In genomic region chr1:78021766-78022165, GRCm38 (mm10) we compare ENCODE assay signal across 16 mouse cellular contexts.
DNase-seq lines count a peak whose midpoint lies in the region; ATAC-seq and TF ChIP-seq lines count a peak whose summit lies in the region.
"Had no signal": no experiment of that assay in that cellular context is flagged by ENCODE, and none has a peak within 500 bp of the region (broad histone marks: within the 10 kb centered on the region; RNA-seq: fewer than 3 reads in every experiment).

No protein-coding gene starts in this region.

- no peak overlapping the region for H3K4me3 ChIP-seq in C2C12 (ENCODE audit: insufficient read depth, poor library complexity, severe bottlenecking)
- H3K4me3 ChIP-seq in limb, embryonic 10.5 days = no peak overlapping the region
- H3K4me3 ChIP-seq in neural tube, embryonic 12.5 days = no peak overlapping the region
- H3K4me3 ChIP-seq: heart, embryonic 13.5 days; lung, embryonic 15.5 days had no signal

- H3K27ac ChIP-seq in limb, embryonic 10.5 days = no peak overlapping the region
- no peak overlapping the region for H3K27ac ChIP-seq in neural tube, embryonic 12.5 days
- H3K27ac ChIP-seq: lung, embryonic 15.5 days had no signal

- intact Hi-C loops in gastrocnemius, postnatal 14 days (cut with DNase I; ENCODE audit: low total_unique reads) = no loop called here

- H3ac ChIP-seq in C2C12 (ENCODE audit: control insufficient read depth, insufficient read length, low read depth) = no peak overlapping the region

- H3K79me3 ChIP-seq in C2C12 (ENCODE audit: low read depth) = no peaks in the 10 kb centered on the region

- peaks cover 21% of the 10 kb centered on the region for H3K4me1 ChIP-seq in limb, embryonic 10.5 days
- H3K4me1 ChIP-seq in neural tube, embryonic 12.5 days = peaks cover 6% of the 10 kb centered on the region; the same call in 1 of the 2 replicates

- no peaks in the 10 kb centered on the region for H3K27me3 ChIP-seq in C2C12 (ENCODE audit: control insufficient read depth, insufficient read depth, insufficient read length)
- H3K27me3 ChIP-seq in limb, embryonic 10.5 days (ENCODE audit: low read depth, poor library complexity, severe bottlenecking) = peaks cover 91% of the 10 kb centered on the region
- H3K27me3 ChIP-seq in neural tube, embryonic 12.5 days (replicated peaks) = no peaks in the 10 kb centered on the region; the same call in 1 of the 2 replicates
- H3K27me3 ChIP-seq: heart, embryonic 13.5 days; lung, embryonic 15.5 days had no signal

- no peak overlapping the region for H3K9ac ChIP-seq in neural tube, embryonic 12.5 days
- H3K9ac ChIP-seq: heart, embryonic 13.5 days; lung, embryonic 15.5 days had no signal

- peak overlapping the region; percentile 33 for H3K4me2 ChIP-seq in neural tube, embryonic 12.5 days (replicated peaks)
- H3K4me2 ChIP-seq: heart, embryonic 13.5 days; lung, embryonic 15.5 days had no signal

- DNase-seq in embryo, embryonic 10.5 days (ENCODE audit: low spot score) = peak; percentile 61
- DNase-seq in limb, embryonic 10.5 days (ENCODE audit: low spot score) = peak; percentile 32
- DNase-seq in adrenal gland, postnatal 25 days = no peak
- DNase-seq in gastrocnemius, postnatal 14 days = no peak
- DNase-seq in right cerebral cortex, postnatal 14 days = no peak
- DNase-seq: cerebellum, adult 9-11 months; gastrocnemius, postnatal 36 days; kidney, adult 8-10 months; kidney, postnatal 4 days; midbrain, embryonic 14.5 days had no signal

- ATAC-seq in neural tube, embryonic 12.5 days (ENCODE audit: low FRiP score, low read depth) = 0 out of 2 replicates have a peak, but pooled peaks have one; percentile 37
- ATAC-seq: CD4-positive, CD25-positive, alpha-beta regulatory T cell, adult 4 months had no signal

- no peaks in the 10 kb centered on the region for H3K9me3 ChIP-seq in limb, embryonic 10.5 days (replicated peaks)
- H3K9me3 ChIP-seq in neural tube, embryonic 12.5 days = no peaks in the 10 kb centered on the region
- H3K9me3 ChIP-seq: G1E; heart, embryonic 13.5 days; lung, embryonic 15.5 days had no signal

- no peaks in the 10 kb centered on the region for H3K36me3 ChIP-seq in C2C12 (ENCODE audit: control insufficient read depth, insufficient read depth)
- no peaks in the 10 kb centered on the region for H3K36me3 ChIP-seq in limb, embryonic 10.5 days
- no peaks in the 10 kb centered on the region for H3K36me3 ChIP-seq in neural tube, embryonic 12.5 days
- H3K36me3 ChIP-seq: G1E; heart, embryonic 13.5 days; lung, embryonic 15.5 days had no signal

- WGBS in limb, embryonic 10.5 days = 18% methylated on average over 6 of the region's 6 CpGs
- WGBS in neural tube, embryonic 12.5 days = 11% methylated on average over 6 of the region's 6 CpGs

- no peak for TF ChIP-seq CTCF in C2C12 (IDR thresholded peaks at IDR 0.05; ENCODE audit: control insufficient read depth, insufficient read depth, insufficient read length)

- H3K79me2 ChIP-seq in C2C12 (ENCODE audit: control insufficient read depth, insufficient read depth) = no peaks in the 10 kb centered on the region

TF ChIP-seq in C2C12, 6 proteins besides CTCF, POLR2A, EP300 and RAD21:
- TF ChIP-seq MYOD1 (IDR thresholded peaks at IDR 0.05; ENCODE audit: control insufficient read depth, insufficient read length, low read depth) (peak; percentile 26), USF1 (IDR thresholded peaks at IDR 0.05; ENCODE audit: low read depth) (no peak)
TF ChIP-seq in C2C12: peak in this region for 1.

Comparison
In these comparisons a context has a peak if more than half of its experiments do, and no peak if none do; other contexts are left out.
1. DNase-seq: peak in embryo, embryonic 10.5 days (single experiment) and limb, embryonic 10.5 days (single experiment); none in adrenal gland, postnatal 25 days (single experiment), gastrocnemius, postnatal 14 days (single experiment) and right cerebral cortex, postnatal 14 days (single experiment).